ENCODE assay signal across 30 mouse cellular contexts in genomic region chr14:34843579-34843978, GRCm38 (mm10). TPM values are rescaled to one million over a fixed set of nuclear protein-coding genes. Genes with fewer than 3 reads are reported as not detected.
"Had no signal": no experiment of that assay in that cellular context is flagged by ENCODE, and none has a peak within 500 bp of the region (broad histone marks: within the 10 kb centered on the region; RNA-seq: fewer than 3 reads in every experiment).

No protein-coding gene starts in this region.

- ATAC-seq: forebrain, embryonic 13.5 days; forebrain, embryonic 14.5 days; forebrain, embryonic 15.5 days; forebrain, embryonic 16.5 days; forebrain, postnatal 0 days had no signal

- DNase-seq: cerebellum, adult 9-10 months; cerebellum, adult 9-11 months; cerebellum, postnatal 25 days; cerebellum, postnatal 36 days; embryo, embryonic 11 days; forebrain, postnatal 0 days; gastrocnemius, adult 2 months; gastrocnemius, postnatal 10 days; gastrocnemius, postnatal 14 days; gastrocnemius, postnatal 25 days; gastrocnemius, postnatal 36 days; heart, adult 11 months; heart, adult 18-20 months; heart, adult 2 months had no signal

- H3K4me3 ChIP-seq: embryonic facial prominence, embryonic 10.5 days; embryonic facial prominence, embryonic 12.5 days; embryonic facial prominence, embryonic 13.5 days; embryonic facial prominence, embryonic 15.5 days; erythroblast, embryonic 14.5 days; forebrain, embryonic 10.5 days; forebrain, embryonic 12.5 days; forebrain, embryonic 13.5 days; forebrain, embryonic 15.5 days; gastrocnemius, adult 2 months; heart, adult 2 months; heart, embryonic 10.5 days had no signal

- H3K27ac ChIP-seq: embryonic facial prominence, embryonic 10.5 days; embryonic facial prominence, embryonic 12.5 days; embryonic facial prominence, embryonic 13.5 days; embryonic facial prominence, embryonic 15.5 days; forebrain, embryonic 10.5 days; forebrain, embryonic 12.5 days; forebrain, embryonic 13.5 days; forebrain, embryonic 15.5 days; gastrocnemius, adult 2 months; heart, adult 2 months; heart, embryonic 10.5 days had no signal

RNA-seq across cellular contexts. Expression of gene Grid1, which starts 23.7 kb away (rescaled TPM):
- total RNA-seq: common myeloid progenitor, adult 5-6 weeks; gastrocnemius, adult 18-20 months; gastrocnemius, adult 2 months; gastrocnemius, adult 8-10 months; gastrocnemius, postnatal 25 days; gastrocnemius, postnatal 36 days; granulocyte monocyte progenitor cell, adult 5-6 weeks; heart, adult 18-20 months; heart, adult 2 months had no signal
- polyA plus RNA-seq: erythroblast, embryonic 14.5 days had no signal
